Mouse (Mus musculus): ENCODE results near the gene Rsrc1. TPM values are rescaled to one million over a fixed set of nuclear protein-coding genes. Genes with fewer than 3 reads are reported as not detected.

The Rsrc1 gene
- 10 to 100 TPM; 42.2 to 45.5 (median 42.7) TPM for total RNA-seq (2022)

GRCm38 (mm10) chr3:66981101-66981661 is at the start of gene Rsrc1:
Rsrc1 (plus strand) TSS chr3:66981390.
- DNase-seq (ENCODE audit: low spot score in 2 of 2) = no peak

GRCm38 (mm10) chr3:66939675-66940074 is 41.5 kb upstream of the Rsrc1 start:
- no peak for DNase-seq (ENCODE audit: low spot score in 2 of 2)

DNA sequence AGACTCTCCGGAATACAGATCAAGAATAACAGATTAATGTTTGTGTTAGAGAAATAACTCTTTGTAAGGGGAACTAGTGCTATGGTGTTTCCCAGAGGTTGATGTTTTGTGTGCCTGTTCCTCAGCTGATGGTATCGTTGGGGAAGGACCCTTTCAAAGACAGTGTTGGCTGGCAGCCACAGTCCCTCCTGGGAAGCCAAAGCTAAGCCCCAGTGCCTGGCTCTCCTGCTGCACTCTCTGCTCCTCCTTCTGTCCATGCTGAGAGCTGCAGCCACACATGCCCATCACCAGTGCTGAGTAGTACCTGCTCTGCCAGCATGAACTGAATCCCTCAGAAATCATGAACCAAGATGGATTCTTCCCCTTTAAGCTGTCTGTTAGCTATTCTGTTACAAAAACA is 26.1 kb upstream of the Rsrc1 start:
- DNase-seq (ENCODE audit: low spot score in 2 of 2) = no peak

- no peak for DNase-seq (ENCODE audit: low spot score in 2 of 2)
These were observed 21.2 kb upstream of the Rsrc1 start for GRCm38 (mm10) chr3:66959972-66960371.

DNA sequence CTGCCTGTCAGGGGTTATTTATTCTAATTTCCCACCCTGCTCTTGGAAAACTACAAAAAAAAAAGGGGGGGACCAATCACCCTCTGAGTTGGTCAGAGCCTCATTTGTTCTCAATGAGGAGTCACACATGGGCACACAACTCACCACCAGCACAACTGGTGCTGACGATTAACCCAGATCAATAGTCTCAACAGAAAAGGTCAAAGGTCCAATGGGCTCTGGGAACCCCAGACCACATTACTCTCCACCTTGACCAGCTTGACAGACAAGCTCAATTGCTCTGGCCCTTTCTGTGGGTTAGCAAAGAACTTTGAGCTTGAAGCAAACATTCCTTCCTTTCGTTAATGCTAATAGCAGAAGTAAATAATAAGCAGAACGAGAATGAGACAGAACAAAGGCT is 16.3 kb upstream of the Rsrc1 start:
- DNase-seq (ENCODE audit: low spot score in 2 of 2) = no peak

DNA sequence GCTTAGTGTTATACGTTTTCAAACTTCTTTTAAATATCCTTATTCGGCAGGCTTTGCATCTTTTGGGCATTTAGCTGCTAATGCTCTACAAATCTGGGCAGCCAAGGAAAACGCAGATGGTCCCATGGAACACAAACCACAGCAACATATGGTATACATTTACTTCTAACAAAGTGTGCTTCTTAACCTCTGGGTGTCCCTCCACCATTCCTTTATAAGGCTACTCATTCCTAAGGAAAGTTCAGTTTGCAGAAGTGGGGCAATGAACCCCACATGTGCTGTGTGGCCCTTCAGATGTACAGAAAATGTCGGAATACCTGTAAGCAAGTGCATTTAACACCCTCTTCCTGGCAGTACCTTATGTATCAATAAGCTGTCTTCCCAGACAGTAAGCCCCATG is 13.7 kb upstream of the Rsrc1 start:
- DNase-seq (ENCODE audit: low spot score in 2 of 2) = no peak

GRCm38 (mm10) chr3:66970261-66970660 is 10.9 kb upstream of the Rsrc1 start:
- DNase-seq (ENCODE audit: low spot score in 2 of 2) = no peak

GRCm38 (mm10) chr3:66970661-66971331 is 10.4 kb upstream of the Rsrc1 start:
- no peak for DNase-seq (ENCODE audit: low spot score in 2 of 2)

DNA sequence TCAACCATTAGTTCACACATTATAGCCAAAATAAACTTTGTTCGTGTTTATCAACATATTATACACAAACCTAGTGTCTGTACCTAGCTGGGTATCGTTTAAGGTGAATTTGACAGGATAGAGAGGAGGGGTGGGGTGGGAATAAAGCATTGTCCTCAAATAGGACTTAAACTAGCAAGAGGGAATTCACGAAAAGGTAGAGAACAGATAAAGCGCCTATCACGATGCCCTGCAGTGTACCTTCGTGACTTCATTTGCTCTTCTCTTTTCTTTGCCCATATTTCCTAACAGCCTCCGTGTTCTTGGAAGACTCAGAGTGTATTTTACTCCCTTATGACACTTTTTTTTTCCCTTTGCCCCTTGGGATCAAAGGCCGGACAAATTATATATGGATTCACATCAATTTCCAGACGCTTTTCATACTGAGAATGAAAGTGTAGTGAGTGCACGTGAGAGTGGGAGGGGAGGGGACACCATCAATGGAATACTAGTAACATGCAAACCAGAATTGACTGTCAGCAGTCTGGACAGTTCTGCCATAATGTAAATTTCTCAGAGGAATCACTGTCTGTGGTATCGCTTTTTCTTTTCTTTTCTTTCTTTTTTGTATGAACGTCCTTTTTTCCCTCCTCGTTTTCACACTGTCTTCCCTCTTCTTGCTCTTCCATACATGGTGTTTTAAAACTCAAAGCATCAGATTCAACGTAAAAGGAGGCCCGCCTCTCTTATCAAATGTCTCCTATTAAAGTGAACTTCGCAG is 8.8 kb upstream of the Rsrc1 start:
- no peak for DNase-seq (ENCODE audit: low spot score in 2 of 2)

DNA sequence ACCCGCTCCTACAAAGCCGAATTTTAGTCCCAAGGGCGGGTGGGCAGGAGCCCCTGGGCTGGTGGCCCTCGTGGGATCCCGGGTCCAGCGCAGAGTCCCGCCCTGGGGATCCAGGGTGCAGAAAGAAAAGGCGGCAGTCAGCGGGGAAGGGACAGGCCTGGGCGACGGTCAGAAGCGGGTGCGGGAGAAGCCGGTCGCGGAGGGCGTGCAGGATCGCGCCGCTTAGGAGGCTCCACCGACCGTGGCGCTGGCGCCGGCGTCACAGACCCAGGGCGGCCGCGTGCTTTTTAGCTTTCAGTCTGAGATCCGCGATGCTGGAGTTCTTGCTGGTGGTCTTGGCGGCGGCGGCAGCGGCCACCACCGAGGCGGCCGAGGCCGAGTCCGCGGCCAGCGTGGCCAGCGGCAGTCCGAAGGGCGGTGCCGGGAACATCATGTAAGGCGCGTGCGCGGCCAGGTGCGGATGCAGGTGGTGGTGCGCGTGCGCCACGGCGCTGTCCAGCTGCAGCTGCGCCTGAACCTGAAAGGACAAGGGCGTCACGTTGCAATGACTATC is 7.7 kb upstream of the Rsrc1 start:
- no peak for DNase-seq (ENCODE audit: low spot score in 2 of 2)

- no peak for DNase-seq (ENCODE audit: low spot score in 2 of 2)
These were observed 6.7 kb upstream of the Rsrc1 start for GRCm38 (mm10) chr3:66974501-66974900.

DNA sequence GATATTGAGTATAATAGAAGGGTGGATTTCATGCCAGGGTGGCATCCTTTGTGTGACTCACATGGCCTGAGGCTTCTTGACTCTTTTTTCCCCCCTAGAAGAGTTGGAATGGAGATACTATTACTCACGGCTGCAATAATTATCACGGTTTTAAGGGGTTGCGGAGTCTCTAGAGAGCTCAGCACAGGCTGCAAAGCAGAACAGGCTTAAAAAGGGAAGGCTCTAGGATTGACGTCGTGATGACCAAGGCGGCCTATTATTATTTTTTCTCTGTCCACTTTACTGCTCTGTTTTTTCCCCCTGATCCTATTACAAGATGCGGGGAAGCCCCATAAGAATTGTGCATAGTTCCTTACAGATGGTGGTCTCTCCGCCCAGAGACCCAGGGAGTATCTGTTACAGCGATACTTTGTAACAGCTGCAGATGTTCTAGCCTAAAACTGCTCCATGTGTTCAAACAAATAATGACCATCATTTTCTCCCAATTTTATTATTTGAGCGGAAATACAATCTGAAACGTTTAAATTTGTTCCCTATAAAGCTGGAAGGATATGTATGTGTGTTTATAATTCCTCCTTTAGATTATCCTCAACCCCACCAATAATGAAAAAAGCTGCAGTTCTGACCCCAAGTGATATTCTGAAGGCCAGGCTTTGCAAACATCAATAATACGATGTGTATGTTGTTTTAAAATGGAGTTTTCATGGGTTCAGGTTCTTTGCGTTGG is 4.1 kb upstream of the Rsrc1 start:
- DNase-seq (ENCODE audit: low spot score in 2 of 2) = no peak

GRCm38 (mm10) chr3:66977811-66978456 is 3.3 kb upstream of the Rsrc1 start:
- DNase-seq (ENCODE audit: low spot score in 2 of 2) = no peak

DNA sequence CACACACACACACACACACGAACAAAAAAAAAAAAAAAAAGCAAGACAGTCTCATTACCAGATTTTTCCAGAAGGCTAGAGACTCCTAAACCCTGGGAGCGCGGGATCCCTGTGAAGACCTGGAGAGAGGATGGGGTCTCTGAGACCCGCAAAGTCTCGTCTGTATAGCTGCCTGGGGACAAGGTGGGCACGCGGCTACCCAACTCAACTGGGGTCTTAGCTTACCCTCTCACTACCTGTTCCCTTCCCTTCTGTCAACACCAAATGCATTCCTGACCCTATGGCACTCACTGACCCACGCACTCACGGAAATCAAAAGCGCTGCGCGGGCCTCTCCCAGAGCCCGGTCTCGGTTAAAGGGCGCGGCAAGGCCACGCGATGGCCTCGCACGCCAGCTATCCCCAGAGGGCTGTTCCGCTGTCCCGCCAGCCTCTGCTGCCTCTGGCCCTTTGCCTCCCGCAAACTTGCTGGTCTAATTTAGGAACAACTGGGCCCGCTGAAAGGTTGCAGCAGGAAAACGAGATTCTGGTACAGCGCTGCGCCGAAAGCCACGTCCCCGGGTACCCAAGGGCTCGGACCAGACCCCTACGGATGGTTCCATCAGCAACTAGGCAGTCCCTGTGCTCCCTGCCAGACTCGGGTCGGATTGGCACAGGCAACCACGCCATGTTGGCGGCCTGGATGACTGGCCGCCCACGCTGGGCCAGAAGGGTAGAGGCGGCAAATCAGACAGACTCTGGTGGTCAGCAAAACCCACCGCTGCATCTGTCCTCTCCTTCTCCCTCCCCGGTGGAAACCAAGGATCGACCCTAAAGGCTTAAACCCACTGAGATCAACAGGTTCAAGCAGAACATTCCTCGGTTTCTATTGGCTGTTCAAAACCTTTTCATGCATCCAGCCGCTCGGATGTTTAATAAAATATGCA is 2.5 kb upstream of the Rsrc1 start:
- no peak for DNase-seq (ENCODE audit: low spot score in 2 of 2)

- DNase-seq (ENCODE audit: low spot score in 2 of 2) = no peak
These were observed 1.7 kb upstream of the Rsrc1 start for GRCm38 (mm10) chr3:66979491-66979890.

DNA sequence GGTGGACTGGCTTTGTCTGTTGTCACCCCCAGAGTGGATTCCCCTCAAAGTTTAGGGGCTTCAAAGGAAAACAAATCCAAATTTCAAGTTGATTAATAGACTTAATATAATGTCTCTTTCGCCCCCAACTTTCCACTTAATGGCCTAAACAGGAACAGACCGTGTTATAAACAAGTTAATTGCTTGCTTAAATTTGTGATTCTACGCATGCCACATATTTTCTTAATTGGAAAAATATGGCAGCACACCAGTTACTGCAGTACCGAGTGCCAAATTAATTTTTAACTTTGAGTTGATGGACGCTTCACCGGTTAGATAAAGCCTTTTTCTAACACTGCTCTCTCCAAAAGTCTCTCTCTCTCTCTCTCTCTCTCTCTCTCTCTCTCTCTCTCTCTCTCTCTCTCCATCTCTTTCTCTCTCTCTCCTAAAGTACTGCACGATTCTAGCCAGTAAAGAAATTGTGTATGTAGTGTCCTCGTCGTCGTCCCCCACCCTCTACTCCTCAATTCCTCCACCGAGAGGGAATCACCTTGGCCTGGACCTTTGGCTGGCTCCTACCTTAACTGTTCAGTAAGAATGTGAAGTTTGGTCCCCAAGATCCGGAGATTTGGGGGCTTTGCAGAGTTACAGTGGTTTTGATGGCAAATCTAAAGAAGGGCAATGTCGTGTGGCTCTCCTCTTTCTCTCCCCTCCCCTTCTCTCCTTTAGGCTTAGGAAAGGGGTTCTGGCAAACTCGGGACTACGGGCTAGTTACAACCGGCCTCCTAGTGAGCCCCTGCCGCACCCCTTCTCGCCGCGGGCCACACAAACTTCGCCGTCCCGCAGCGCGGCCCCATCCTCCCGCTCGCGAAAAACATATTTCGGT is 847 bp upstream of the Rsrc1 start:
- DNase-seq (ENCODE audit: low spot score in 2 of 2) = no peak

GRCm38 (mm10) chr3:66981706-66982105 is 516 bp downstream of the Rsrc1 start, which contains the start of gene Shox2:
Shox2 (minus strand) TSS chr3:66981771.
- no peak for DNase-seq (ENCODE audit: low spot score in 2 of 2)

DNA sequence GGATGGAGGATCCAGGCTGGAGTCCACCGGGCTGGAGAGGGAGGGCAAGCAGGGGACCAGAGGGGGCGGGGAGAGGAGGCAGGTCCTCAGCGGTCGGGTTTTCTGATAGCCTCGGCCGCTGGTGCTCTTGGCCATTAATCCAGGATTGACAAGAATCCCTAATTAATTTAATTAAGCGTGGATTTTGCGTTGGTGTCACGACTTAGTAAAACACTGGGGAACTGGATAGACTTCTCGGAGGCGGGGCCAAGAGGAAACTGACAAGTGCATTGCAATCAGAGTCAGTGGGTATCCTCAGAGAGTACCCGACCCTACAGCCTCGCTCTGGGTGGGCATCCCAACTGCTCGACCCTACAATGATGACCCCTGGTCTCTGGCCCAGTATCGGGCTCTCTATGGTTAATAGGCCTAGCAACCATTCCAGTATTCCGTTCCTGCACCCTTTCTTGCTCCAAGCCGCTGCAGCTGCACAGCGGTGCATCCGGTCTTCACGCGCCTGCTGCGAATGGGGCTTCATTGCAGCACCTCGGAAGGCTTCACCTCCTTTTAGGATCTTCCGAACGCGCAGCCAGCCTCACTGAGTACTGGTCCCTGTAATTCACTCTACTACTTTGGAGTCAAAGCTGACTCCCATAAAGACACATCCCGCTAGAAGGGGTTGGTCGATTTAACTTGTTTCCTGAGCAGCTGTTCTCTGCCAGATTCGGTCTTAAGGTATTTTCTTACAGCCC is 1.2 kb downstream of the Rsrc1 start:
- no peak for DNase-seq (ENCODE audit: low spot score in 2 of 2)
